Mouse (Mus musculus) heart, adult 10 weeks (tissue): ENCODE measurements around the gene Trim71. TPM values are rescaled to one million over a fixed set of nuclear protein-coding genes. Genes with fewer than 3 reads are reported as not detected.

Experiments
- polyA plus RNA-seq: library from polyadenylated mRNA; stranded (reverse); fragments of 350-450 nt; fragmentation: Illumina TruSeq; extraction: RNeasy Lipid Tissue Mini Kit (QIAGEN cat#74804); gene quantifications from one replicate; pipeline ENCODE4 v1.2.3, GENCODE M21; 2014; ENCODE audit warnings: low read depth, low replicate concordance

Trim71 gene
- not detected for polyA plus RNA-seq

GRCm38 (mm10) chr9:114563761-114564606, at the start of gene Trim71:
Trim71 (minus strand) TSS chr9:114564369.

DNA sequence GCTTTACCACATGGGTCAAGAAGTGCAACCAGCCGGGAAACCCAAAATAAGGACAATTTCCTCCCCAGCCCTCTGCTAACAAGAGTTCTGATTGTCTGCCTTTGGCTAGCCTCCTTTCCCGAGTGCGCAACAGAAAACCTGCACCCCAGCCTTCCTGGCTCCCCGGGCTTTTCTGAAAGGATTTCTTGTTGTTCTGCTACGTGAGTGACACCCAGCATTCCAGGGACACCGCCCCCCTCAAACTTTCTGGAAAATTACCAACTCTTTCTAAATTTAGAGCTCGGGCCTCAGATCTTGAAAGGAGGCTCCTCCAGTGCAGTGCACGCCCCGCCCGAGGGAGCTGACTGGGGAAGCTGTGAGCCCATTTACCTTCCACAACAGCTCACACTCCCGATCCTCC, 48.8 kb downstream of the Trim71 start, which contains the start of gene C130032M10Rik:
TSS of gene C130032M10Rik (plus strand) at position 334 of the 400 bp plus-strand sequence.

GRCm38 (mm10) chr9:114504816-114505215, 59.4 kb downstream of the Trim71 start, which contains the start of gene Ccr4:
Ccr4 (minus strand) TSS chr9:114504916.

Other genes with a start within 250 kb of the Trim71 start
- not detected for gene Bcl2a1c, start 234.2 kb downstream of the Trim71 start, polyA plus RNA-seq
- 47.1 TPM for gene Crtap, start 173.7 kb downstream of the Trim71 start, polyA plus RNA-seq
- gene Glb1, start 163.3 kb downstream of the Trim71 start, polyA plus RNA-seq, result 16.0 TPM
- gene Tmppe, start 163.3 kb downstream of the Trim71 start, polyA plus RNA-seq, result 2.5 TPM
- not detected for gene Ccr4, start 59.5 kb downstream of the Trim71 start, polyA plus RNA-seq
- not detected for gene C130032M10Rik, start 48.7 kb downstream of the Trim71 start, polyA plus RNA-seq
- 27.2 TPM for gene Cnot10, start 75.8 kb upstream of the Trim71 start, polyA plus RNA-seq
- 47.1 TPM for gene Dync1li1, start 124.4 kb upstream of the Trim71 start, polyA plus RNA-seq
- 25.8 TPM for gene Cmtm6, start 166.7 kb upstream of the Trim71 start, polyA plus RNA-seq
- gene Cmtm7, start 217.5 kb upstream of the Trim71 start, polyA plus RNA-seq, result 22.8 TPM